Mouse (Mus musculus) embryonic facial prominence, embryonic 13.5 days (tissue): ENCODE measurements around the gene Tmx2. TPM values are rescaled to one million over a fixed set of nuclear protein-coding genes. Genes with fewer than 3 reads are reported as not detected.
"Not testable (repeated sequence)": the region's sequence is repeated elsewhere in the genome, so short reads cannot be mapped to it uniquely, and the experiment has no call there.

Experiments
- ATAC-seq: fragments of 200-750 bp; cut with Nextera tagmentation; 2 replicates; pipeline ENCODE4 v1.8.0; 2017; ENCODE audit warnings: low read depth; ENCODE audit not compliant: insufficient number of reproducible peaks, insufficient read depth, low FRiP score, low TSS enrichment
- H3K27ac ChIP-seq: fragments of 300-500 bp; sonication (generic); 2 replicates; pipeline ENCODE4 v1.5.1; 2015; ENCODE audit warnings: moderate library complexity, mild to moderate bottlenecking, inconsistent platforms
- H3K27me3 ChIP-seq: fragments of 300-500 bp; sonication (generic); 2 replicates; pipeline ENCODE4 v1.6.1; 2015; ENCODE audit warnings: mild to moderate bottlenecking, inconsistent platforms
- H3K36me3 ChIP-seq: fragments of 300-500 bp; sonication (generic); 2 replicates; pipeline ENCODE4 v1.6.1; 2015; ENCODE audit warnings: mild to moderate bottlenecking, inconsistent platforms
- H3K4me1 ChIP-seq: fragments of 300-500 bp; sonication (generic); 2 replicates; pipeline ENCODE4 v1.6.1; 2015; ENCODE audit warnings: inconsistent platforms
- H3K4me2 ChIP-seq: fragments of 300-500 bp; sonication (generic); 2 replicates; pipeline ENCODE4 v1.6.1; 2015; ENCODE audit warnings: moderate library complexity, mild to moderate bottlenecking, inconsistent platforms
- H3K4me3 ChIP-seq: fragments of 300-500 bp; sonication (generic); 2 replicates; pipeline ENCODE4 v1.5.1; 2015; ENCODE audit warnings: mild to moderate bottlenecking, inconsistent platforms
- H3K9ac ChIP-seq: fragments of 300-500 bp; sonication (generic); 2 replicates; pipeline ENCODE4 v1.6.1; 2015; ENCODE audit warnings: mild to moderate bottlenecking, inconsistent platforms
- H3K9me3 ChIP-seq: fragments of 300-500 bp; sonication (generic); 2 replicates; pipeline ENCODE4 v1.6.1; 2016; ENCODE audit warnings: inconsistent platforms
- WGBS: fragments of 180-500 bp; shearing (Covaris S2); methylation state at CpG from one replicate; pipeline ENCODE4 v1.1.7; 2015; ENCODE audit warnings: mixed read lengths; 5-methylcytosine and 5-hydroxymethylcytosine counted together
- polyA plus RNA-seq: library from polyadenylated mRNA; unstranded; fragments of >200 nt; fragmentation: Nextera tagmentation; extraction: Ambion mirVana; gene quantifications from 2 replicates; pipeline ENCODE4 v1.2.1, GENCODE M21; 2015

Tmx2 gene
- 105 and 113 TPM in 2 replicates for polyA plus RNA-seq

- H3K4me1 ChIP-seq = peaks cover 18% of the 10 kb centered on the region
Observed at GRCm38 (mm10) chr2:84679016-84679415, at the start of gene Tmx2. TSS of gene Tmx2 (minus strand) at chr2:84679140.

GRCm38 (mm10) chr2:84728191-84728590, 49.3 kb upstream of the Tmx2 start:
- H3K9ac ChIP-seq, H3K27me3 ChIP-seq, H3K27ac ChIP-seq, H3K9me3 ChIP-seq, ATAC-seq, H3K4me3 ChIP-seq, H3K4me2 ChIP-seq: not testable (repeated sequence)
- 77% methylated on average over 5 of the region's 5 CpGs for WGBS
- H3K4me1 ChIP-seq = peaks cover 13% of the 10 kb centered on the region
- H3K36me3 ChIP-seq = peaks cover 19% of the 10 kb centered on the region

More at GRCm38 (mm10) chr2:84679016-84679415, at the start of gene Tmx2:
- H3K36me3 ChIP-seq = peaks cover 31% of the 10 kb centered on the region
- H3K4me2 ChIP-seq = peak within 1 kb of the TSS; percentile 62
- H3K27me3 ChIP-seq = no peaks in the 10 kb centered on the region
- H3K9me3 ChIP-seq = no peaks in the 10 kb centered on the region
- H3K27ac ChIP-seq = peak within 1 kb of the TSS; percentile 73; the same call in 1 of the 2 replicates
- peak within 1 kb of the TSS; percentile 91 for H3K9ac ChIP-seq
- no peak for ATAC-seq
- 13% methylated on average over 8 of the region's 8 CpGs for WGBS
- peak within 1 kb of the TSS; percentile 99 for H3K4me3 ChIP-seq

GRCm38 (mm10) chr2:84727172-84727858, 48.4 kb upstream of the Tmx2 start, which contains the start of gene Clp1:
TSS of gene Clp1 (minus strand) at chr2:84727350.
- Histone ChIP-seq H3K27ac (peak within 1 kb of the TSS; percentile 84), H3K4me1 (peaks cover 13% of the 10 kb centered on the region), H3K9ac (peak within 1 kb of the TSS; percentile 73), H3K9me3 (no peaks in the 10 kb centered on the region), H3K4me2 (peak within 1 kb of the TSS; percentile 78), H3K4me3 (peak within 1 kb of the TSS; percentile 63), H3K27me3 (no peaks in the 10 kb centered on the region), H3K36me3 (peaks cover 22% of the 10 kb centered on the region)
- under 1% methylated on average over 39 of the region's 39 CpGs for WGBS
- peak; percentile 95 for ATAC-seq

GRCm38 (mm10) chr2:84726716-84727115, 47.8 kb upstream of the Tmx2 start:
- H3K9ac ChIP-seq = peak overlapping the region; percentile 73
- H3K36me3 ChIP-seq = peaks cover 23% of the 10 kb centered on the region
- H3K27ac ChIP-seq = no peak overlapping the region; the same call in 1 of the 2 replicates
- H3K27me3 ChIP-seq = no peaks in the 10 kb centered on the region
- 4% methylated on average over 9 of the region's 9 CpGs for WGBS
- no peaks in the 10 kb centered on the region for H3K9me3 ChIP-seq
- H3K4me1 ChIP-seq = peaks cover 13% of the 10 kb centered on the region
- H3K4me2 ChIP-seq = peak overlapping the region; percentile 78
- ATAC-seq = no peak
- H3K4me3 ChIP-seq = peak overlapping the region; percentile 63

- WGBS = 90% methylated on average over 10 of the region's 10 CpGs
Observed at GRCm38 (mm10) chr2:84725770-84726169, 46.8 kb upstream of the Tmx2 start.

GRCm38 (mm10) chr2:84723856-84724255, 44.9 kb upstream of the Tmx2 start:
- H3K4me3 ChIP-seq = no peak overlapping the region
- peaks cover 29% of the 10 kb centered on the region for H3K36me3 ChIP-seq
- no peaks in the 10 kb centered on the region for H3K9me3 ChIP-seq
- no peak for ATAC-seq
- no peak overlapping the region for H3K9ac ChIP-seq
- H3K27me3 ChIP-seq = no peaks in the 10 kb centered on the region
- peaks cover 13% of the 10 kb centered on the region for H3K4me1 ChIP-seq
- H3K27ac ChIP-seq = no peak overlapping the region
- H3K4me2 ChIP-seq = no peak overlapping the region
- 94% methylated on average over 14 of the region's 14 CpGs for WGBS

More at GRCm38 (mm10) chr2:84725770-84726169, 46.8 kb upstream of the Tmx2 start:
- peaks cover 13% of the 10 kb centered on the region for H3K4me1 ChIP-seq
- H3K9me3 ChIP-seq = no peaks in the 10 kb centered on the region
- H3K4me2 ChIP-seq = peak overlapping the region; percentile 78
- peak overlapping the region; percentile 63 for H3K4me3 ChIP-seq
- ATAC-seq = no peak
- no peaks in the 10 kb centered on the region for H3K27me3 ChIP-seq
- no peak overlapping the region for H3K27ac ChIP-seq
- peaks cover 29% of the 10 kb centered on the region for H3K36me3 ChIP-seq
- peak overlapping the region; percentile 27; the same call in 1 of the 2 replicates for H3K9ac ChIP-seq

- Histone ChIP-seq H3K4me3 (no peak overlapping the region), H3K4me2 (no peak overlapping the region), H3K9me3 (no peaks in the 10 kb centered on the region), H3K27me3 (no peaks in the 10 kb centered on the region), H3K36me3 (peaks cover 29% of the 10 kb centered on the region), H3K4me1 (peaks cover 9% of the 10 kb centered on the region), H3K27ac (no peak overlapping the region), H3K9ac (no peak overlapping the region)
- WGBS = 66% methylated on average over 3 of the region's 3 CpGs
- no peak for ATAC-seq
Observed at GRCm38 (mm10) chr2:84721182-84721581, 42.2 kb upstream of the Tmx2 start.

- Histone ChIP-seq H3K9me3 (no peaks in the 10 kb centered on the region), H3K36me3 (peaks cover 27% of the 10 kb centered on the region), H3K27me3 (no peaks in the 10 kb centered on the region), H3K9ac (no peak overlapping the region), H3K4me1 (peaks cover 4% of the 10 kb centered on the region), H3K27ac (no peak overlapping the region), H3K4me2 (no peak overlapping the region), H3K4me3 (no peak overlapping the region)
- 90% methylated on average over 2 of the region's 2 CpGs for WGBS
- no peak for ATAC-seq
Observed at GRCm38 (mm10) chr2:84720718-84721117, 41.8 kb upstream of the Tmx2 start.

GRCm38 (mm10) chr2:84717357-84717756, 38.4 kb upstream of the Tmx2 start:
- WGBS = 93% methylated on average over 4 of the region's 4 CpGs
- no peak for ATAC-seq
- H3K27ac ChIP-seq = no peak overlapping the region

GRCm38 (mm10) chr2:84716423-84717355, 37.7 kb upstream of the Tmx2 start:
- H3K4me2 ChIP-seq = peak overlapping the region; percentile 68
- H3K4me3 ChIP-seq = peak overlapping the region; percentile 93
- peaks cover 6% of the 10 kb centered on the region for H3K36me3 ChIP-seq
- peak overlapping the region; percentile 96 for H3K27ac ChIP-seq
- H3K27me3 ChIP-seq = no peaks in the 10 kb centered on the region
- H3K9me3 ChIP-seq = no peaks in the 10 kb centered on the region
- H3K9ac ChIP-seq = peak overlapping the region; percentile 77
- ATAC-seq = no peak
- H3K4me1 ChIP-seq = peaks cover 13% of the 10 kb centered on the region
- 32% methylated on average over 9 of the region's 9 CpGs for WGBS

More at GRCm38 (mm10) chr2:84717357-84717756, 38.4 kb upstream of the Tmx2 start:
- H3K9me3 ChIP-seq = no peaks in the 10 kb centered on the region
- H3K36me3 ChIP-seq = peaks cover 8% of the 10 kb centered on the region
- H3K4me3 ChIP-seq = no peak overlapping the region
- no peak overlapping the region for H3K4me2 ChIP-seq
- peaks cover 13% of the 10 kb centered on the region for H3K4me1 ChIP-seq
- H3K27me3 ChIP-seq = no peaks in the 10 kb centered on the region
- H3K9ac ChIP-seq = no peak overlapping the region

GRCm38 (mm10) chr2:84715562-84716361, 36.8 kb upstream of the Tmx2 start:
- Histone ChIP-seq H3K9ac (peak overlapping the region; percentile 77), H3K4me3 (peak overlapping the region; percentile 93), H3K27ac (peak overlapping the region; percentile 96), H3K4me2 (peak overlapping the region; percentile 68), H3K9me3 (no peaks in the 10 kb centered on the region), H3K27me3 (no peaks in the 10 kb centered on the region), H3K36me3 (peaks cover 2% of the 10 kb centered on the region), H3K4me1 (peaks cover 13% of the 10 kb centered on the region)
- under 1% methylated on average over 33 of the region's 33 CpGs for WGBS
- peak; percentile 94 for ATAC-seq
